Mouse (Mus musculus) left cerebral cortex, adult 11 months (tissue): ENCODE results near the gene Il1r1.

Experiments
- DNase-seq: peaks from one replicate; pipeline ENCODE4 v3.0.0; 2022; ENCODE audit warnings: low spot score

The Il1r1 gene

GRCm38 (mm10) chr1:40231116-40231515 lies 6.2 kb downstream of the Il1r1 start:
- DNase-seq, result no peak

GRCm38 (mm10) chr1:40233217-40233616 lies 8.3 kb downstream of the Il1r1 start:
- no peak for DNase-seq

- DNase-seq, result no peak
Observed at GRCm38 (mm10) chr1:40233621-40234020, 8.7 kb downstream of the Il1r1 start.

GRCm38 (mm10) chr1:40235597-40236249 lies 10.8 kb downstream of the Il1r1 start:
- DNase-seq, result peak; percentile 8

GRCm38 (mm10) chr1:40236694-40237093 lies 11.8 kb downstream of the Il1r1 start:
- no peak for DNase-seq

GRCm38 (mm10) chr1:40237094-40237493 lies 12.2 kb downstream of the Il1r1 start:
- DNase-seq, result no peak

- DNase-seq, result no peak
Observed at GRCm38 (mm10) chr1:40240353-40241092, 15.6 kb downstream of the Il1r1 start.

- no peak for DNase-seq
Observed at GRCm38 (mm10) chr1:40242717-40243116, 17.8 kb downstream of the Il1r1 start.

- DNase-seq, result no peak
Observed at GRCm38 (mm10) chr1:40243561-40243998, 18.7 kb downstream of the Il1r1 start.

GRCm38 (mm10) chr1:40250425-40250824 lies 25.5 kb downstream of the Il1r1 start:
- DNase-seq, result no peak

GRCm38 (mm10) chr1:40252507-40252906 lies 27.6 kb downstream of the Il1r1 start:
- no peak for DNase-seq

- no peak for DNase-seq
Observed at GRCm38 (mm10) chr1:40253940-40254339, 29.1 kb downstream of the Il1r1 start.

- no peak for DNase-seq
Observed at GRCm38 (mm10) chr1:40254347-40255057, 29.6 kb downstream of the Il1r1 start.

- no peak for DNase-seq
Observed at GRCm38 (mm10) chr1:40262441-40263121, 37.7 kb downstream of the Il1r1 start.

GRCm38 (mm10) chr1:40263122-40263498 lies 38.2 kb downstream of the Il1r1 start:
- DNase-seq, result no peak

- DNase-seq, result no peak
Observed at GRCm38 (mm10) chr1:40263679-40264078, 38.8 kb downstream of the Il1r1 start.

GRCm38 (mm10) chr1:40265301-40265835 lies 40.5 kb downstream of the Il1r1 start:
- no peak for DNase-seq

GRCm38 (mm10) chr1:40266431-40267260 lies 41.8 kb downstream of the Il1r1 start:
- DNase-seq, result peak; percentile 17

- DNase-seq, result no peak
Observed at GRCm38 (mm10) chr1:40267846-40268245, 43.0 kb downstream of the Il1r1 start.

- DNase-seq, result no peak
Observed at GRCm38 (mm10) chr1:40268536-40268935, 43.7 kb downstream of the Il1r1 start.

GRCm38 (mm10) chr1:40270415-40270814 lies 45.5 kb downstream of the Il1r1 start:
- DNase-seq, result no peak
